Mouse (Mus musculus) kidney, postnatal 14 days (tissue): ENCODE results near the gene Hoxb8.

Experiments used
- DNase-seq: peaks from one replicate; pipeline ENCODE4 v3.0.0; 2022; ENCODE audit warnings: mixed read lengths

Gene Hoxb8

DNA sequence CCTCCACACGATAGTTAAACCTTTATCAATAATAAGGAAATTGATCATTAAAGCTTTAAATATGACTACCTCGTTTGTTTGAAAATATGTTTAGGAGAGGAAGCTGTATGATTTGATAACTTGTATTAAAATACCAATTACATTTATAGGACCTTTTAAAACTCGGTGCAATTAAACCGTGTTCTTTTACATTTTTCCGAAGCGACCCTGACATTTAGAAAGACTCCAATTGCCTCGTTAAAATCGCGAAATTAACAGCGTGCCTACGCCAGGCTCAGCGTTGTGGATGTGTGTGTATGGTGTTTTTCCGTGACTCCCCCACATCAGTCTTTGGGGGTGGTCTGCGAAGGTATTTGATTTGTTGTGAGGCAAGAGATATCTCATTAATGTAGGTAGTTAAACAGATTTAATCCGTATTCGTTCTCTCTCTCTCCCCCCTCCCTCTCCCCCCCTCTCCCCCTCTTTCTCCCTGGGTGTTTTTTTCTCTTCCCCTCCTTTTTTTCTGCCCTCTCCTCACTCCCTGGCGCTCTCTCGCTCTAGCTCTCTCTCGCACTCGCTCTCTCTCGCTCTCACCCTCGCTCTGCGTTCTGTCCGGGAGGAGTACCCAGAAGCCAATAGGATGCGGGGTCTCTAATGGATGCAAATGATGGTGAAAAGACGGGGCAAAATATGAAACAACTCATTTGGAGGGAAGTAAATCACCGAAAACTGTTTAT is at the start of gene Hoxb8:
TSS of gene Hoxb8 (plus strand) at position 51 of the 716 bp plus-strand sequence.
- no peak for DNase-seq

DNA sequence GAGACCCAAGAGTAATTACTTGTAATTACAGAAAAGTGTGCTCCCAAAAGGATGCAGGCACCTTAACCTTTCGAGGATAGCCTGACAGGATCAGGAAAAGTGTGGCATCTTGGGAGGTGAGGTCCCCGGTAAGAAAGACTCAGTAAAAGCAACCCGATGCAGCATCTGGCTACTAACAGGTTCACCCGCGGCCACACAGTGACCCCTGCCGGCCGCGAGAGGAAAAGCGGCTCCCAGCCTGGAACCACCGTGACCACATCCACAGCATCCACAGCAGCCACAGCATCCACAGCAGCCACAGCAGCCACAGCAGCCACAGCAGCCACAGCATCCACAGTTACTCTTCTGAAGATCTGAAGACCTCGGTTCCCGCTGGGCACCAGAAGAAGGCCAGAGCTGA is 46.8 kb upstream of the Hoxb8 start:
- DNase-seq: peak; percentile 67

DNA sequence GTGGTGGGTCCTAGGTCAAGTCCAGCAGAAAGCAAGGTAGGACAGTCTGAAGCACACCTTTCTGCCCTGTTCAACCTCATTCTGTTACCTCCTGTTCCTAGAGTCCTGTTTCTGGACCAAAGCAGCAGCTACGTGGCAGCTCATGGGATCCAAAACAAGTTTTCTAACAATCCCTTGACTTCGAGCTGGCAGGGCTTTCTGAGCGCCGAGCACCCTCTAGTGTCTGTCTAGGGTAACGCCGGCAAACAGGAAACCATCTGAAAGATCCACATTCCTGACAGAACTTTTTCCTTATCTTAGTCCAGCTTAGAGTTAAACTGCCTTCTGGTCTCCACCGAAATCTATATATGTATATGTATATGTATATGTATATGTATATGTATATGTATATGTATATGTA is 41.5 kb upstream of the Hoxb8 start:
- peak; percentile 72 for DNase-seq

DNA sequence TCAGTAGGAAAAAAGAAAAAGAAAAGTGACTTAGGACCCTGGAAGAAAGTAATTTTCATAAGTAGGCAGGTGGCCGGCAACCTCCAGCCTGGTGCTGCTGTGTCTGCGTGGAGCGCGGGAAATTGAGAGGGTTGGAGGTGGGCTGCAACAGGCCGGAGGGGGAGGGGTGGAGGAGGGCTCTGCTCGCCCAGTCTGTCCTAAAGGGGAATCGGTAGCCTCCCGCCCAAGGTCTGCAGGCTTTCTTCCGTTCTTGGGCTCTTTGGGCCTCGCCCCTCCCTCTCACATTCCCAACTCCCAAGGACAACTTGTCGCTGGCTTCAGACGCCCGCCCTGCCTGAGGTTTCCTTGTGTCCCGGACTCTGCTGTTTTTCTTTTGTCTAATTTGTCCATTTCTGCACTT is 30.8 kb upstream of the Hoxb8 start:
- peak; percentile 84 for DNase-seq

DNA sequence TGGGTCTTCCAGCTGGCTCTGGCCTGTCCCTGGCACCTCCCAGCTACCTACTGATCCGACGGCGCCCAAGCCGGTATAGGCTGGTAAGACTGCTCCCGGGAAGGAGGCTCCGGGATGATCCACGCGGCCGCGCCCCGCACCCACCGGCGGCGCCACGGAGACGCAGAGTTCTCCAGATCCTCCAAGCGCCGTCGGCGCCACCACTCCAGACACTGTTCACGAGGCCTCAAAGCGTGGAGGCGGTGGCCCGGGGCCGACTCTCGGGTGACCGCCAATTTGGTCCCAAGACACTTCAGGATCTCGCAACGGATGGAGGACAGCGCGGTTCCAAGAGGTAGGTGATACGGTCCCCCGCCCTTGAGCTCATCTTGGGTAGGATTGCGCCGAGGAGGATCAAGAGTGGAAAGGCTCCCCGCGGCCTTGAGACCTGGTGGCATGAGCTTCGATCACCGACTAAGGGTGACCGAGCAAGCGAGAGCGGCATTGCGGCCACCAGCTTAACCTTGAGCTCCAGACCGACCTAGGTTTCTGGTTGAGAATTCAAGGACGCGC is 30.1 kb upstream of the Hoxb8 start:
- peak; percentile 72 for DNase-seq

DNA sequence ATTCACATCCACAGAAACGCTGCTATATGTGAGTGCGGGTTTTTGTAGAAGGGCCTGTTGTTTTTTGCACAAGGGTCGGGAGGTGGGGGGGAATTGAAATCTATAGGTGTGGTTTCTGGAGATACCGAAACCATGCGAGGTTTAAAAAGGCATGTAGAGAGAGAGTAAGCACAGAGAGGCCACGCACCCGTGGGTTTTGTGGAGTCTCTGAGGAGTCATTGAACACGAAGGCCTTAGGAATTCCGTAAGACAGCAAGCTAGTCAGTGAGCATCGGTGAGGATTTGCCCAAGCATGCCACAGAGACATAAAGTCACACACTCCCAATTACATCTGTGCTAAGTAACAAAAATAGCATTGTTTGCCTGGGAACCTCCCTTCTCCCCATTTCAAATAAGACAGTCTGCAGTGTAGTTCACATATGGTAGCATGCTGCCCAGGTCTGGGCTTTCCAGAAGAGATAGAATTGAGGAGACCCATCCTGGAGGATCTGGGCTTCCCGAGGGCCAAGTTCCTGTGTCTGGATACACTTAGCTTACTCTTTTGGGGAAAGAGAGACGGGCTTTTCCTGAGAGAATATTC is 29.1 kb upstream of the Hoxb8 start:
- DNase-seq: no peak

DNA sequence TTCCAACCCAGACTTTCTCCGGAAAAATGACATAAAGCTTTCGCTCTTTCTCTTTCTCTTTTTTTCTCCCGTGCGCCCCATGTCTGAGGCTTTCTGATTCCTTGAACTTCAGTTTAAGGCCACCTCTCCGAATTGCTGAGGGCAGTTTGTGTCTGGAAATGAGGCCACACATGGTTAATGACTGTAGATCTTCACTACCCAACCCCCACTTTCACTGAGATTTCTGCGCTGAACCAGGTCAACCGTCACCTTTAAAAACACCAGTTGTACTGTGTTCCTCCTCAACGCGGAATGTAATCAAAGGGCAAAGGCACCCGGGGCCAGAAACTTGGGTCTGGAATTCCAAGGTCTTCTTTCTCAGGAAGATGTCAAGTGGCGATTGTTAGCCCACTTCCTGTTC is 27.5 kb upstream of the Hoxb8 start:
- peak; percentile 84 for DNase-seq

DNA sequence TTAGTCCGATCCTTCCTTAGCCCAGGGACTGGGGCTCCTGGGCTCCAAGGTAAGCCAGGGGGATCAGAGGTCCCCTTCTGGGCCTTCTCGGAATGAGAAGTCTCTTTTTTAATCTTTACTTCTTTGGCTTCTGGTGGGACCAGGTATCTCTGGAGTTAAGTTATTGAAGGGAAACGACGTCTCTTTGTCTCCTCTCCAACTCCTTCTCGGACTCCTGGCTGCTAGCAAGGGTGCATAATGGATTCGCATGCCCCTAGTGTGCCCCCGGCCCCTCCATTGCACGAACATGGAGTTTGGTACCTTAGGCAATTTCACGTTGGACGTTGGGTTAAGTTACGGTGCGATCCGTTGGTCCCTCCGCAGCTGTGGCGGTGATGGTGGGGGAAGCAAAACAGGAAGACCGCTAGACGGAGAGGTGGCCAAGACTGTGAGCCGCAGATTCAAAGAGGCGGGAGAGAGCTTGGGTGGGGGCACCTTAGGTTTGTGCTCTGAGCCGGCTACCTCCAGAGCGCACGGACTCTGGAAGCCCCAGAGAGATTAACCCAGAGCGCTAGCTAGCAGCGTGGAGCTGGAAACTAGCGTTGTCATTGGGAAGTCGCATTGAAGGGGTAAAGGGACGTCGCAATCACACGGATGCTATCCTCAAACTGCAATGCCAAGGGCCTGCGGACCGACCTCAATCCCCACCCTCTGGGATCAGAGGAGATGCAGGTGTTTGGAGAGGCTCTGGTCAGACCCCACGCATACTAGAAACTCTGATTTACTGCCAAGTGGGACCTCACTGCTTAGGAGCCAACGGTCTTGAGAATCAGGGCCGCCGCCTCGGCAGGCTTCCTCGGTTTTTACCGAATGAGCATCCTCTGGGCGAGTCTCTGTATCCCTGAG is 26.4 kb upstream of the Hoxb8 start:
- no peak for DNase-seq

DNA sequence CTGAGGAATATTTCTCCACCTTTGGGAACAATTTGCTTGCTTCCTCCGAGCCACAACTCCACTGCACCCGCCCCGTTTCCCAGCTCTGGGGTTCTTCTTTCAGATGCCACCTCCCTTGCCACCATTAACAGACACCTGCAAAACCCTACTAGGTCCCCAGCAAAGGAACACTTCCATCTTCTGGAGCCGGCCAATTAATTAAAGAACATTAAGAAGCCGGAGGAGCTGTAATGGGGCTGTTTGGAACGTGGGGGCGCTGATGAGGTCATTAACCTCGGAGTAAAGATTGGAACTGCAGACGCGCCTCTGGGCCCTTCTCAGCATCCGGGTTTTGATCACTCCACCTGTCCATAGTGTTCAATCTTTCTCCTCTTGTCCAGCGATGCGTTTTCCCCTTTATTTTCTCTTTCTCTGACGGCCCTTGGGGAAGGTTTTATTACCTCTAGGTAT is 25.7 kb upstream of the Hoxb8 start:
- DNase-seq: peak; percentile 38

DNA sequence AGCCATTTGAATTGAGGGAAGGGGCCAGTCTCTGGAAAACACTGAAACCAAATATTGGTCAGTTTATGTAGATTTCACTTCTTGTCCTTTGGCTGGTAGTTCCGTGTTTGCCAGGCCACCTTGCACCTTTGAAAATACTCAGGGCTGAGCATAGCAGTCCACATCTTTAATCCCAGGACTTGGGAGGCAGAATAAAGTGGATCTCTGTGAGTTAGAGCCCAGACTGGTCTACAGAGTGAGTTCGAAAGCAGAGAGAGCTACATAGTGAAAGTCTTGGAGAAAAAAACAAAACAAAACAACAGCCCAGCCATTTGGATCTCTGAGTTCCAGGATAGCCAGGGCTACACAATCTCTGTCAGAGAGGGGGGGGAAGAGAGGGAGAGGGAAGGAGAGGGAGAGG is 24.6 kb upstream of the Hoxb8 start:
- peak; percentile 4 for DNase-seq

DNA sequence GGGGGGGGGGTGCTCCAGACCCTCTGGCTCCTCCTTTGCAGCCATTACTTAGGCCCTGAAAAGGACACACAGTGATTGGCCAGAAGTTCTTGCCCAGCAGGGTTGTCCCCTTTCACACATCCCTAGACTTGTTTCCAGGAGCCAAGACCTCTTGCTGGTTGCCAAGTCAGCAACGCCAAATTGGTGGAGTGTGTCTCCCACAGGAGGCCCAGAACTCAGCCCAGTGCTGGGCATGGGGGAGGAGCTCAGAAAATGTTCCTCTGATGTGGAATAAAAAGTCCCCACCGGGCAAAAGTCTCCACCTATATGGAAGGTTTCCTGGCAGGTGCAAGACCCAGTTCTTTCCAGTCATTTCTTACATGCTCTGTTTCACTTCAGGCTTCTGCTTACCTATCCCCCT is 22.7 kb upstream of the Hoxb8 start:
- peak; percentile 86 for DNase-seq

DNA sequence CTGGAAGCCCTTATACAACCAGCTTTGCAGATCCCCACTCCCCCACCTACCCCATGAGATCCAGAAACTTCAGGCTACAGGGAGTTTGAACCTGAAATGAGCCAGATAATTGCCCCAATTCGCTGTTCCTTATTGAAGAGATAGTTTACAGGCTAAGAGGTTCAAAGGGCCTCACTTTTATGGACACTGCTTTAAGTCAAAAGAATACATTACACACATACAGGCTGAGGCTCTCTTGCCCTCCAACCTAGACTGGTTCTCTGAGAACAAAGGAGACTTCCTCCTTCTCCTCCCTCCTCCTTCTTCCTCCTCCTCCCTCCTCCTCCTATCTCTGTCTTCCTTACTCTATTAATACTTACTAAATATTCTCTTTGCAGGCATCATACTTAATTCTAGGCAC is 22.2 kb upstream of the Hoxb8 start:
- DNase-seq: no peak

DNA sequence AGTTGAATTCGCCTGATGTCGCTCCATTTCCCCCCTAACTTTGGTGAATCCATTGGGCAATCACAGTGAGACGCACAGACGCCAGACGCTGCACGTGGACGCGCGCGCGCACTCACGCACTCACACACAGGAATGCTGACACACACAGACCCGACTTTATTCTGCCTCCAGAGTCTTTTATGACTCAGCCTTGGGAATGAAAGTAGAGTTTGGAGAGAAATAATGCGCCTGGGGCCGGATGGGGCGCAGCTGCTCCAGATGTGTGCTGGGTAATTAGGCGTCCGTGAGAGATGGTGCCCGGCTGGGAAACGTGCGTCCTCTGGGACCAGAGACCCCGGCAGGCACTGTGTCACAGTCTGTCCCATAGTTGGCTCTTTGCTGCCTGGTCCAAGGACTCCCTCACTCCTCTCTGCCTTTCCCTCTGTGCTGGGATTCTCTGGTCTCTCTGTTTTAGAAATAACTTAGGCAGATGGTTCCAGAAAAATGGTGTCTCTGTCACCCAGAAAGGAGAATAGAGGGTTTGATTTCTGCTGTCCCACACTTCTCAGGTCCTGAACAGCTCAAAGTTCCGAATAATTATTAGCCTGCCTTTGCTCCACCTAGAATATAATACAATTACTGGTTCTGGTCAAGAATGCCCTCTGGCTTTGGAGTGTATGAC is 21.3 kb upstream of the Hoxb8 start:
- DNase-seq: peak; percentile 64

DNA sequence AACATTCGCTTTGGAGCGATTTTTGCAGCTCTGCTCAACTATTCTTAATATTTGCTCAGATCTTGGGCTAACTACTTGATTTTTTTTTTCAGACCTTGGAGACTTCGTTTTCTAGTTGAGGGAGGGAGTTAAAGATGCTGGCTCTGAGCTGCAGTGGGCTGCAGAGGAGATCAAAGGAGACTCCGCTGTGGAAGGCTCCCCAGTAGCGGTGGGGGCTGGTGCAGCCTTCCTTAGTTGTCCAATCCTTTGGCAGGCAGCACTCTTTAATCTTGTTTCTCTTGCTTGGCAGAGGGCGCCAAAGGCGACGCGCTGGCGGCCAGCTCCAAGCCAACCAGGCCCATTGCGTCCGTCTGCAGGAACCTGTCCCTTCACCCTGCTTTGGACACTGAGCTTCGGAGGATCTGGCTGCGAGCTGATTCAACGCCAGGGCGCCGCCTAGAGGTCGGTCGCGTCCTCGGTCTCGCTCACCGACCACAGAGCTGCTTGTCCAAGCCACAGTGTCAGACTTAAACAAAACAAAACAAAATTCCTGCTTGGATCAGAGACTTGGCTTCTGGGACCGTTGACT is 20.3 kb upstream of the Hoxb8 start:
- DNase-seq: peak; percentile 93

DNA sequence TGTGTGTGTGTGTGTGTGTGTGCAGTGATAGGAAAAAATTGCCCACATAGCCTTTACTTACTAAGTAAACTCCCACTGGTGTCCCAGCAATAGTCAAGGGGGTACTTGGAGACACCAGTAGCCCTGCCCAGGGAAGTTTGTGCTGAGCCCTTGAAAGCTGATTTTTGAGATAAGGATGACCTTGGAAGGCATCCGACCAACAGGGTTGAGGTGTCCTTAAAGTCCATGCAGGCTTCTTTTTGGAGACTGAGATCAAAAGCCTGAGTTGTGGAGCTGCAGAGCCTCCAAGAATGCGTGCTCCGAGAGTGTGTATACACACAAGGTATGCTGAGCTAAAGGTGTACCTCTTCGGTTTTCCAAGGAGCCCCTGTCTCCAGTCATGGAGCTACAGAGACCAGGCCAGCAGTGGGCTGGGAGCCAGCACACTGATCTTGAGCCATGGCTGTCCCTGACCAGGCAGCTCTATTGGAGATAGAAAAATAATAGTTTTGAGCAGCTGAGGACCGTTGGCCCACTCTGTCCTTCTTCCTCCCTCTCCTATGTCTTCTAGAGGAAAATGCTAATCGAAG is 19.4 kb upstream of the Hoxb8 start:
- peak; percentile 29 for DNase-seq

DNA sequence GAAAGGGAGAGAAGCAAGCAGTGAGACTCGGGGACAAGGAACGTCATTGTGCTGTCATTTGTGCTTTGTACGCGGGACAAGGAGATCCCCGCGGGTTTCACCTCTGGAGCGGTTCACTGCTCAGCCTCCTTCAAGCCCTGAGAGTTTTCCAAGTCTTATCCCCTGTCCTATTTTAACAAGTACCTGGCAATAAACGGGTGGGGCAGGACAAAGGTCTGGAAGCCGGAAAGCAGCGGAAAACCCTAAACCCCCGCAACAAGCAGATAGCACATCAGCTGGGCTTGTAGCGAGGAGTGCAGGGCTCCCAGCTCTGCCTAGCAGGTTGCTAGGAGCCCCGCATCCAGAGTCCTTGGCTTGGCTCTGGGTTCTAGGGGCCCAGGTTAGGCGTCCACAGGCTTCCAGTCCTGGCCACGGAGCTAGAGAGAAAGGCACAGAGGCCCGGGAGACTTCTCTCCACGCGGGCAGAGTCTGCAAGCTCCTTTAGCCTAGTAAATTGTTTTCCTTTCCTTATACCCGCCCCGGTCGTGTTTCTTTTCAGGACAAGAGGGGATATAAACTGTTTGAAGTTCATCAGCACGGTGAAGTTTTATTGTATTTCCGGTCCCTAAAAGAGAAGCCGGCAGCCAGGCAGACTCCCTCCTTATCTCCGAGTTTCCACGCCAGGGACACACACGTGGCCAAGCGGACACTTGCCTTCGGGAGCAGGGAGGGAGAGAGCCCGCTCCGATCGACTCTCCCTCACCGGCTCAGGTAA is 17.9 kb upstream of the Hoxb8 start:
- peak; percentile 10 for DNase-seq

DNA sequence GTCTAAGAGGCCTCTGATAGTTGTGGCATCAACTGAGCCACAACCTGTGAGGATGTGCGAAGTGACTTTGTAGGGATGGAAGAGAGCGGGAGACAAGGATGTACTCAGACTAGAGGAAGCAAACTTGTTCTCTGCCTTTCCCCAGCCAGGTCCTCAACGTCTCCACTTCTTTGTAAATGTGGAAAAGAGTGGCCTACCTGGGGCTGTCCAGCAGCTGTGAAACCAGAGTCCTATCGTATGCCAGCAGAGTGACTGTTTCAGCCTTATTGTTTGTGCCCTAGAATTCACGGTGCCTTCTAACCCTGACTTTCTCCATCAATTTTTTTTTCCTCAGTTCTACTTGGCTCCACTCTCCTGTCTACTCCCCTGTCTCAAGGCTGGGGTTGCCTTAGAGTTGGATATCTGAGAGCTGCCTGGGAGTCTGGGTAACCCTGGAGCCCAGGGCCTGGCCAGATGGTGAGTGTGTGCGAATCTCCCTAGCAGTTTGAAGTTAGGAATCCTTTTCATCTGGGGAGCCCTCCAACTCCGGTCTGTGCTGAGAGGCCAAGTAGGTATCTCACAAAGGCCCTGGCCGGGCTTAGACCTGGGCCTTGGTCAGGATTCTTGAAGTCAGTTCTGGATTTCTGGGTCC is 17.2 kb upstream of the Hoxb8 start:
- DNase-seq: peak; percentile 4

DNA sequence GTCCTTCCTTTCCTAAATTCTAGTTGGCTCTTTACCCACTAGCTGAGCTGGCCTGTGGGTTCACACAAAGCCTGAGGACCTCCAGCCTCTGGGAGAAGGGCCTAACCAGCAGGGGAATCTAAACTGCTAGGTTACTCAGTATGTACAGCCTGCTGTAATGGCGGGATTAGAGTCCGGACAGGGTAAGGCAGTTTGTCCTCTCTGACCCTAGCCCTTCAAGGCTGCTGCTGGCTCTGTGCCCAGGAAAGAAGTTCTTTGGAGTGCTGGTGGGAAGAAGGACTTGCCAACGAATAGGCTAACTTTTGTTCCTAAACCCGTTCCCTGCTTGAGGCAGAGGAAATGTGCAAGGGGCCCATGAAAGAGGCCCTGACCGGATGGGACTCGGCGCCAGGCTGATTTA is 15.8 kb upstream of the Hoxb8 start:
- peak; percentile 92 for DNase-seq

DNA sequence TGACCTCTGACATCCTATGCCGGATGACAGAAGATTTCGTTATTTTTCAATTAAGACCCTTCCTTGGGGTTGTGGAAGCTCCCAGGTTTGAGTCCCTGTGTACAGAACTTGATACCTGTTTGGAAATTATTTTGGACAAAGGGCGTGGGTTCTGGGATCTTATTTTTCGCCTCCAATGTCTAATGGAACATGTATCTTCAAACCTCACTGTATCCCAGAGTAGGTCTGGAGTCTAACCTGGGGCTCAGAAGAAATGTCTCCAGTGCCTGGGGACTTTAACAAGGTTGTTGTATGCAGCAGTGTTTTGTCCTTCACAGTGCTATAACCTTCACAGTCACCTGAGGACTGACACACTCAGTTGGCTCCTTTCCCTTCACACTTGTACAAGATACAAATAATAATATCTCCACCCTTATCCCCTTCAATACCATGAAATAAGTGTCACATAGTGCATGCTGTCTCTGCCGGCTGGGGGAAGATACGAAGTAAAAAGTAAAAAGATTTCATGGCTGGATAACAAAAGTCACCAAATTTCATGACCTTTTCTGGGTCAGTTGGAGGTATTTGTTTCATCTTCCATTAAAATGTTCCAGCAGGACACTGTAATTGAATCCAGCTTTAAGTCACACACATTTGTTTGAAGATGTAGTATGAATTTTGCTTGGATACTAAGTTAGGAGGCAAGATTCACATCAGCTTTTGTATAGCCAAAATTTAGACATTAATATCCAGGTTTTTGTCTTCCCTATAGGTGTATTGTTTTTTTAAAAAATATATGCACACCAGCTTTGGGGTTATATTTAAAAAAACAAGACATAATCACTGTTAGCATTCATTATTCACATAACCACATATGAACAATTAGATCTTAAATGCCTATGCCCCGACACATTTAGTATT is 14.4 kb upstream of the Hoxb8 start:
- peak; percentile 1 for DNase-seq
